Mouse (Mus musculus) G1E-ER4 (cell line): Measurements from ENCODE around the gene Dctpp1. TPM values are rescaled to one million over a fixed set of nuclear protein-coding genes. Genes with fewer than 3 reads are reported as not detected.
A peak's percentile ranks its signal among the peaks of the same experiment; 100 is the strongest.

ENCODE experiments used
- GATA1 ChIP-seq: IDR thresholded peaks from one replicate; pipeline ENCODE4 v1.8.0; 2012; ENCODE audit warnings: low read length, inconsistent platforms
- polyA plus RNA-seq: library from polyadenylated mRNA; stranded (reverse); fragments of >175 nt; gene quantifications from 2 replicates; pipeline ENCODE4 v1.2.3, GENCODE M21; 2012

Dctpp1 gene
- 108 and 177 TPM in 2 replicates for polyA plus RNA-seq

GRCm38 (mm10) chr7:127260309-127261111, at the start of gene Dctpp1:
Gene Dctpp1, minus strand, starts transcription at chr7:127260709.
- no peak for TF ChIP-seq GATA1

GRCm38 (mm10) chr7:127309951-127310350, 49.4 kb upstream of the Dctpp1 start:
- no peak for TF ChIP-seq GATA1

GRCm38 (mm10) chr7:127308887-127309286, 48.4 kb upstream of the Dctpp1 start:
- TF ChIP-seq GATA1, result no peak

GRCm38 (mm10) chr7:127308431-127308830, 47.9 kb upstream of the Dctpp1 start:
- TF ChIP-seq GATA1, result no peak

GRCm38 (mm10) chr7:127297586-127298193, 37.2 kb upstream of the Dctpp1 start:
- no peak for TF ChIP-seq GATA1

- TF ChIP-seq GATA1, result no peak
Measured at GRCm38 (mm10) chr7:127296786-127297555, 36.5 kb upstream of the Dctpp1 start.

- no peak for TF ChIP-seq GATA1
Measured at GRCm38 (mm10) chr7:127296098-127296497, 35.6 kb upstream of the Dctpp1 start, which contains the start of gene Itgal. Gene Itgal, plus strand, starts transcription at chr7:127296260.

GRCm38 (mm10) chr7:127290142-127290541, 29.6 kb upstream of the Dctpp1 start:
- no peak for TF ChIP-seq GATA1

- TF ChIP-seq GATA1, result no peak
Measured at GRCm38 (mm10) chr7:127289306-127289705, 28.8 kb upstream of the Dctpp1 start.

GRCm38 (mm10) chr7:127287940-127288339, 27.4 kb upstream of the Dctpp1 start:
- peak; percentile 21 for TF ChIP-seq GATA1

- peak; percentile 13 for TF ChIP-seq GATA1
Measured at GRCm38 (mm10) chr7:127285154-127285553, 24.6 kb upstream of the Dctpp1 start.

GRCm38 (mm10) chr7:127282190-127282589, 21.7 kb upstream of the Dctpp1 start:
- TF ChIP-seq GATA1, result no peak

- TF ChIP-seq GATA1, result peak; percentile 41
Measured at GRCm38 (mm10) chr7:127281114-127281513, 20.6 kb upstream of the Dctpp1 start.

- no peak for TF ChIP-seq GATA1
Measured at GRCm38 (mm10) chr7:127280092-127280491, 19.6 kb upstream of the Dctpp1 start.

GRCm38 (mm10) chr7:127278311-127278710, 17.8 kb upstream of the Dctpp1 start:
- TF ChIP-seq GATA1, result no peak

- no peak for TF ChIP-seq GATA1
Measured at GRCm38 (mm10) chr7:127276519-127276961, 16.0 kb upstream of the Dctpp1 start.
